Mouse (Mus musculus): Measurements from ENCODE around the gene Pear1.

GRCm38 (mm10) chr3:87752567-87752966, 71.5 kb downstream of the Pear1 start:
- no peak for TF ChIP-seq FLI1 (IDR thresholded peaks at IDR 0.05; ENCODE audit: low read length)
- TF ChIP-seq GATA1 (IDR thresholded peaks at IDR 0.05; ENCODE audit: borderline replicate concordance, low read length) = no peak

Measured in megakaryocyte, embryonic 14.5 days (primary cell).